Mouse (Mus musculus): ENCODE data around the gene Zfp280b. TPM values are rescaled to one million over a fixed set of nuclear protein-coding genes. Genes with fewer than 3 reads are reported as not detected.

Gene Zfp280b
- polyA plus RNA-seq, 1 experiment from 2014 or later, result 28.7 TPM

- no peak for ATAC-seq (ENCODE audit: insufficient number of reproducible peaks, insufficient read depth, low FRiP score, low TSS enrichment)
- H3K9me3 ChIP-seq, result no peaks in the 10 kb centered on the region
- no peaks in the 10 kb centered on the region for H3K4me1 ChIP-seq
- H3K9ac ChIP-seq, result no peak overlapping the region
- H3K4me3 ChIP-seq, result no peak overlapping the region
- WGBS, result 77% methylated on average over 3 of the region's 3 CpGs
- no peaks in the 10 kb centered on the region for H3K27me3 ChIP-seq
- no peak overlapping the region for H3K4me2 ChIP-seq (replicated peaks)
- H3K27ac ChIP-seq, result no peak overlapping the region
- no peaks in the 10 kb centered on the region for H3K36me3 ChIP-seq
These were observed 22.6 kb upstream of the Zfp280b start for GRCm38 (mm10) chr10:76009812-76010211.

- ATAC-seq (ENCODE audit: insufficient number of reproducible peaks, insufficient read depth, low FRiP score, low TSS enrichment), result no peak
- WGBS, result 81% methylated on average over 6 of the region's 6 CpGs
- Histone ChIP-seq H3K36me3 (no peaks in the 10 kb centered on the region), H3K27ac (no peak overlapping the region), H3K4me2 (replicated peaks) (no peak overlapping the region), H3K27me3 (no peaks in the 10 kb centered on the region), H3K4me3 (no peak overlapping the region), H3K9ac (no peak overlapping the region), H3K9me3 (no peaks in the 10 kb centered on the region), H3K4me1 (no peaks in the 10 kb centered on the region)
These were observed 19.5 kb upstream of the Zfp280b start for GRCm38 (mm10) chr10:76012922-76013321.

GRCm38 (mm10) chr10:76016886-76017285 is 15.6 kb upstream of the Zfp280b start:
- 84% methylated on average over 3 of the region's 3 CpGs for WGBS
- H3K9ac ChIP-seq, result no peak overlapping the region
- H3K27ac ChIP-seq, result no peak overlapping the region
- H3K27me3 ChIP-seq, result no peaks in the 10 kb centered on the region
- no peaks in the 10 kb centered on the region for H3K9me3 ChIP-seq
- H3K4me3 ChIP-seq, result no peak overlapping the region
- no peak for ATAC-seq (ENCODE audit: insufficient number of reproducible peaks, insufficient read depth, low FRiP score, low TSS enrichment)
- no peaks in the 10 kb centered on the region for H3K4me1 ChIP-seq
- H3K4me2 ChIP-seq (replicated peaks), result no peak overlapping the region
- H3K36me3 ChIP-seq, result no peaks in the 10 kb centered on the region

- WGBS, result 73% methylated on average over 3 of the region's 3 CpGs
- Histone ChIP-seq H3K9ac (no peak overlapping the region), H3K36me3 (no peaks in the 10 kb centered on the region), H3K27ac (no peak overlapping the region), H3K9me3 (no peaks in the 10 kb centered on the region), H3K4me1 (no peaks in the 10 kb centered on the region), H3K27me3 (no peaks in the 10 kb centered on the region), H3K4me3 (no peak overlapping the region), H3K4me2 (replicated peaks) (no peak overlapping the region)
- no peak for ATAC-seq (ENCODE audit: insufficient number of reproducible peaks, insufficient read depth, low FRiP score, low TSS enrichment)
These were observed 10.7 kb upstream of the Zfp280b start for GRCm38 (mm10) chr10:76021728-76022127.

- no peaks in the 10 kb centered on the region for H3K36me3 ChIP-seq
- no peaks in the 10 kb centered on the region for H3K9me3 ChIP-seq
- no peak overlapping the region for H3K4me3 ChIP-seq
- no peak for ATAC-seq (ENCODE audit: insufficient number of reproducible peaks, insufficient read depth, low FRiP score, low TSS enrichment)
- WGBS, result 91% methylated on average over 6 of the region's 6 CpGs
- H3K4me1 ChIP-seq, result peaks cover 4% of the 10 kb centered on the region; the same call in 1 of the 2 replicates
- no peaks in the 10 kb centered on the region for H3K27me3 ChIP-seq
- H3K9ac ChIP-seq, result no peak overlapping the region
- H3K4me2 ChIP-seq (replicated peaks), result no peak overlapping the region
- no peak overlapping the region for H3K27ac ChIP-seq
These were observed 8.5 kb upstream of the Zfp280b start for GRCm38 (mm10) chr10:76023921-76024320.

GRCm38 (mm10) chr10:76025470-76026190 is 6.8 kb upstream of the Zfp280b start:
- H3K27me3 ChIP-seq, result no peaks in the 10 kb centered on the region
- no peak for ATAC-seq (ENCODE audit: insufficient number of reproducible peaks, insufficient read depth, low FRiP score, low TSS enrichment)
- H3K27ac ChIP-seq, result no peak overlapping the region
- WGBS, result 93% methylated on average over 10 of the region's 10 CpGs
- no peak overlapping the region for H3K4me3 ChIP-seq
- H3K4me1 ChIP-seq, result peaks cover 4% of the 10 kb centered on the region; the same call in 1 of the 2 replicates
- no peak overlapping the region for H3K9ac ChIP-seq
- no peaks in the 10 kb centered on the region for H3K36me3 ChIP-seq
- no peaks in the 10 kb centered on the region for H3K9me3 ChIP-seq
- H3K4me2 ChIP-seq (replicated peaks), result no peak overlapping the region

GRCm38 (mm10) chr10:76027127-76028015 is 5.1 kb upstream of the Zfp280b start:
- H3K4me1 ChIP-seq, result peaks cover 4% of the 10 kb centered on the region; the same call in 1 of the 2 replicates
- no peak for ATAC-seq (ENCODE audit: insufficient number of reproducible peaks, insufficient read depth, low FRiP score, low TSS enrichment)
- no peaks in the 10 kb centered on the region for H3K27me3 ChIP-seq
- no peaks in the 10 kb centered on the region for H3K36me3 ChIP-seq
- H3K9ac ChIP-seq, result no peak overlapping the region
- no peak overlapping the region for H3K27ac ChIP-seq
- 62% methylated on average over 12 of the region's 12 CpGs for WGBS
- no peaks in the 10 kb centered on the region for H3K9me3 ChIP-seq
- H3K4me2 ChIP-seq (replicated peaks), result no peak overlapping the region
- H3K4me3 ChIP-seq, result no peak overlapping the region

- H3K4me2 ChIP-seq (replicated peaks), result no peak overlapping the region
- 22% methylated on average over 4 of the region's 4 CpGs for WGBS
- ATAC-seq (ENCODE audit: insufficient number of reproducible peaks, insufficient read depth, low FRiP score, low TSS enrichment), result no peak
- no peak overlapping the region for H3K4me3 ChIP-seq
- no peaks in the 10 kb centered on the region for H3K9me3 ChIP-seq
- H3K27me3 ChIP-seq, result no peaks in the 10 kb centered on the region
- peaks cover 4% of the 10 kb centered on the region; the same call in 1 of the 2 replicates for H3K4me1 ChIP-seq
- no peak overlapping the region for H3K27ac ChIP-seq
- H3K36me3 ChIP-seq, result no peaks in the 10 kb centered on the region
- H3K9ac ChIP-seq, result no peak overlapping the region
These were observed 4.5 kb upstream of the Zfp280b start for GRCm38 (mm10) chr10:76028016-76028366.

GRCm38 (mm10) chr10:76028396-76028795 is 4.1 kb upstream of the Zfp280b start:
- H3K9ac ChIP-seq, result no peak overlapping the region
- H3K4me1 ChIP-seq, result peaks cover 4% of the 10 kb centered on the region; the same call in 1 of the 2 replicates
- H3K4me3 ChIP-seq, result no peak overlapping the region
- ATAC-seq (ENCODE audit: insufficient number of reproducible peaks, insufficient read depth, low FRiP score, low TSS enrichment), result no peak
- no peaks in the 10 kb centered on the region for H3K36me3 ChIP-seq
- H3K27me3 ChIP-seq, result no peaks in the 10 kb centered on the region
- H3K27ac ChIP-seq, result no peak overlapping the region
- 67% methylated on average over 9 of the region's 9 CpGs for WGBS
- no peak overlapping the region for H3K4me2 ChIP-seq (replicated peaks)
- H3K9me3 ChIP-seq, result no peaks in the 10 kb centered on the region

- no peaks in the 10 kb centered on the region for H3K9me3 ChIP-seq
These were observed 3.2 kb upstream of the Zfp280b start for GRCm38 (mm10) chr10:76029276-76029675.

GRCm38 (mm10) chr10:76030496-76030895 is 2.0 kb upstream of the Zfp280b start:
- H3K9ac ChIP-seq, result no peak overlapping the region
- H3K36me3 ChIP-seq, result peaks cover 10% of the 10 kb centered on the region; the same call in 1 of the 2 replicates
- H3K4me2 ChIP-seq (replicated peaks), result no peak overlapping the region
- H3K4me3 ChIP-seq, result no peak overlapping the region
- H3K9me3 ChIP-seq, result no peaks in the 10 kb centered on the region
- no peak overlapping the region for H3K27ac ChIP-seq
- WGBS, result 59% methylated on average over 5 of the region's 5 CpGs
- no peak for ATAC-seq (ENCODE audit: insufficient number of reproducible peaks, insufficient read depth, low FRiP score, low TSS enrichment)
- no peaks in the 10 kb centered on the region for H3K27me3 ChIP-seq
- H3K4me1 ChIP-seq, result peaks cover 4% of the 10 kb centered on the region; the same call in 1 of the 2 replicates

More at GRCm38 (mm10) chr10:76029276-76029675, 3.2 kb upstream of the Zfp280b start:
- peaks cover 3% of the 10 kb centered on the region; the same call in 1 of the 2 replicates for H3K36me3 ChIP-seq
- H3K27me3 ChIP-seq, result no peaks in the 10 kb centered on the region
- ATAC-seq (ENCODE audit: insufficient number of reproducible peaks, insufficient read depth, low FRiP score, low TSS enrichment), result no peak
- no peak overlapping the region for H3K27ac ChIP-seq
- WGBS, result 55% methylated on average over 5 of the region's 5 CpGs
- H3K4me2 ChIP-seq (replicated peaks), result no peak overlapping the region
- H3K9ac ChIP-seq, result no peak overlapping the region
- H3K4me3 ChIP-seq, result no peak overlapping the region
- peaks cover 4% of the 10 kb centered on the region; the same call in 1 of the 2 replicates for H3K4me1 ChIP-seq
